Mouse (Mus musculus) T-helper 17 cell (primary cell): ENCODE data around the gene 1110002E22Rik.

Experiments
- in situ Hi-C, 2 experiments: fragments of 300-600 bp; cut with MboI, MseI; formaldehyde crosslinking; loops; 1 replicate in 1 of 2; 2 replicates in 1 of 2; pipeline ENCODE4 v1.15.1; 2025; ENCODE audit warnings: high pct_unique_total_duplicates in 2 of 2

Gene 1110002E22Rik

DNA sequence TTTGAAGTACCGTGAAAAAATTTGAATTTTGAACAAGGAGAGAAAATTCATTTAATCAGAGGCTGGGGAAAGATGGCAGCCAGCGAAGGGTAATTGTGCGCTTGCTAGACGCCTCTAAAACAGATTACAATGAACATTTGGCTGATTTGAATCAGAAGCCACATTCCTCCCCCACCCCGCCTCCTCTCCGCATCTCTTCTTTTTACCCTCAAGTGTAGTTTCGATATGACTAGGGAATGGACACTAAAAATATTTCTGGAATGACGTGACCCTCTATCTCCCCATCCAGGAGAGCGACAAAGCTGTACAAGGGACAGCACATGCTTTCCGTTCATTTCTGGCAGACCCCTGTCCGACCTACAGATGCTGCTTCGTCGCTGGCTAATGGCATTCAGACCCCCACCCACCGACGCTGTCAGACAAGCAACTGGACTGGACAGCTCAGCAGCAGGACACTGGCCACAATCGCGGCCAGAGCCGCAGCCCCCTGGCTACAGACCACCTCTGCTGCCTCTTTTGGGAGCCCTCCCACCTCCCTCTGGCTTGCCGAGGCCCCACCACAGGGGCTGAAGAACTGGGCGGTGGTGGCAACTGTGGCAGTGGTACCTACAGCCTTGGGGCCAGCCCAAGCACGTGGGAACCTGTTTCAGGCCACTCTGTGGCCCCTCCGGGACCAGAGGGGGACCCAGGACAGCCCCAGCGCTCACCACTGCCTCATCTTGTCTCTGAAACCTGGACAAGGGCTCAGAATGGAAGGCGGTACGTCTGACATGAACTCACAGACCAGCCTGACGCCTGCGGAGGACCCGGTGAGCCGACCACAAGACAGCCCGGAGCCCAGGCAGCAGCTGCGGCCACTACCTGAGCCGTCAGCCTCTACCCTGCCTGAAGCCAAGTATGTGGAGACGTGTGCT is at the start of gene 1110002E22Rik:
Gene 1110002E22Rik, plus strand, starts transcription at position 321 of the 914 bp plus-strand sequence.
- in situ Hi-C loops, result no loop called here

DNA sequence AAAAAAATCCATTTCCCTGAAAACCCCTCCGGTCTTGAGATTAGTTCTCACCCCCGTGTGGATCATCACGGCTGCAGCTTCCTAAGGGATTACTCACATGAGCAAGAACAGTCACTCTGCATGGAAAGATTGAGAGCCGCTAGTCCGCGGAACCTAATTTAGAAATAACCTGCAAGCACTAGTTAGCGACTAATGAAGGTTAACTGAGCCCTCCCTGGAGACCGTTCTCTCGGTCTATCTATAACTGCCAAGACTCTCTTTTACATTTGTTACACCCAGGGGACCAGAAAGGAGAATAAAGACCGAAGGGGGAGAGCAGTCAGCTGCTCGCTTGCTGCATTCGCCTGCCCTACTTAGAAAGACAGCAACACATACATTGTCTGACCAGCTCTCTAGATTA is 48.0 kb upstream of the 1110002E22Rik start:
- in situ Hi-C loops, result loop anchor here in 1 of 2 experiments (5.0 kb wide), 1 partner anchor 95 kb away; no protein-coding TSS in a partner anchor

DNA sequence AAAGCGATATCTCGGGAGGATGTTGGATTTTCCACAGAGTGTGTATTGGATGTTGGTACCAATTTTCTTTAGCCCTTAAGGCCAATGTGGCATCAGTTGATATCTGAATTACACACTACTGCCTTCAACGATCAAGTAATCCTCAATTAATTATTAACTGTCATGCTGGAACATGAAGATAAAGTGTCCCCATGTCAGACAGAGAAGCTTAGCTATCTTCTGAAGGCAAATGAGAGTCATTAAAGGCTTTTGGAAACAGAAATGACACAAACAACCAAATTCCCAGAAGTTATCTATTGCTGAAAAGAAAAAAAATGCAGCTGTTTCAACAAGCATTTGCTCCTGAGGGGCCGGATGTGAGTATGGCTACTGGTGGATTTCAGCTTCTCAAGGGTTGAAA is 42.8 kb upstream of the 1110002E22Rik start:
- in situ Hi-C loops, result loop anchor here in 1 of 2 experiments (10.0 kb wide), 1 partner anchor 1087 kb away; no protein-coding TSS in a partner anchor

DNA sequence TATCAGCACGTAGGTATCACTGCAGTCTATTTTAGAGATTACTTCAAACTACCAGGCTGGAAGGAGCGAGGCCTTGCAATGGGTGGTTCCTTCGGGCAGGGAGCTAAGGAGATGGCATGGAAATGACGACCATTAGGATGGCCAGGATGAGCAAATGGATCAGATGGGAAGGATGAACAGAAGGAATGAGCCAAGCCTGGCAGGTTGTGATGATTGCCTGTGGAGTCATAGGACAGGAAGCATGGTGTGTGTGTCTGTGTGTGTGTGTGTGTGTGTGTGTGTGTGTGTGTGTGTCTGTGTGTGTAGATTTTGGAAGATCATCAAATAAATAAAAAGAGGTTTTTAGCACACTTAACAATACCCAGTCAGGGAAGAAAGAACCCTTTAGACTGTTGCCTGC is 42.2 kb upstream of the 1110002E22Rik start:
- in situ Hi-C loops, result loop anchor here in 1 of 2 experiments (10.0 kb wide), 1 partner anchor 1088 kb away; no protein-coding TSS in a partner anchor

DNA sequence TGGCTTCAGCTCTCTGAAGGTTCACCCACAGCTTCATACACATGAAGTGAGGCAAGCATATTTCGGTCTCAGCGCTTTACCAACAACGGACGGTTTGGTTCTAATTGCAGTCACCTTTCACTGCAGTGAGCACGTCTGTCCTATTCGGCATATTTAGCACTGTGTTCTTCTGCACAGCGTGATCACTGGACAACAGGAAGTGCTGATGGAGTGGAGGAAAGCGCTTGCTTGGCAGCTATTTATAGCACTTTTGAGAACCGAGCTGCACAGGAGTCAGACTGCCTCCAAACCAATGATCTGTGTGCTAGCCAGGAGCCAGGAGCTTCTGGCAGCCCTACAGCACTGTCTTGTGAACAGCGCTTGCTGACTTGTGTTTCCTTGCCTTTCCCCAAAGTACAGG is 38.6 kb upstream of the 1110002E22Rik start:
- in situ Hi-C loops, result loop anchor here in 1 of 2 experiments (10.0 kb wide), 1 partner anchor 1091 kb away; no protein-coding TSS in a partner anchor

DNA sequence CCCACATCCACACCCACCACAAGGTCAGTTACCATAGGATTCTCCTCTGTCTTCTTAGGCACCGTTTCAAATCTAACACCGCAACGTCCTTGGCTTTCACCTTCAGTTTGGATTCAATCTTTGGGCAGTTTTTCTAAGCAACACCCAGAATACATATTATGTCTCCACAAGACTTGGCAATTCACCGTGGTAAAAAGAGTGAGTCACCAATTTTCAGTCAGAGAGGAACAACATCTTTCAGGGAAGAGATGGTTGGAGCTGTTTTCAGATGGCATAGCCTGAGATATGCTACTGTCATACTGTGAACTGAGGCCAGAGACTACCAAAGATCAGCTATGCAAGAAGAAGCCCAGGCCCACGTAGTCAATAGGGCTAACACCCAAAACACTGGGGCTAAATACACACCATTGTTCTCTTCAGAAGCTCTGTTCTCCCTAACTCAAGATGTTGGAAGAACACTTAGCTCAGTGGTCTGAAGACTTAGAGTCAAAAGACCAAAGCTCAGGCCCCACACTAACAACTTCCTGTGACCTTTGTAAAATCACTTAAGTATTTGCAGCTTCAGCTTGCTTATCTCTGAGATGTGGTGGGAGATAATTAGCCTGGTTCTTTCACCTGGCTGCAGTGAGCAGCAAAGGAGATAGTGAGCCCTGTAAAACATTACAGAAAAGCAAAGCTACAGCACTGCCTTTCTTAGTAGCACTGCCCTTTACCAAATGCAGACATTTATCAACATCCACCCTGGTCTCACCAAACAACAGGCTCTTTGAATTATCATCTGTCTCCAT is 37.1 kb upstream of the 1110002E22Rik start:
- in situ Hi-C loops, result loop anchor here in 1 of 2 experiments (10.0 kb wide), 1 partner anchor 1093 kb away; no protein-coding TSS in a partner anchor

GRCm38 (mm10) chr3:138029351-138029750 is 35.5 kb upstream of the 1110002E22Rik start:
- in situ Hi-C loops, result loop anchor here in 1 of 2 experiments (10.0 kb wide), 1 partner anchor 1095 kb away; no protein-coding TSS in a partner anchor

GRCm38 (mm10) chr3:138030563-138030962 is 34.3 kb upstream of the 1110002E22Rik start:
- in situ Hi-C loops, result no loop called here

DNA sequence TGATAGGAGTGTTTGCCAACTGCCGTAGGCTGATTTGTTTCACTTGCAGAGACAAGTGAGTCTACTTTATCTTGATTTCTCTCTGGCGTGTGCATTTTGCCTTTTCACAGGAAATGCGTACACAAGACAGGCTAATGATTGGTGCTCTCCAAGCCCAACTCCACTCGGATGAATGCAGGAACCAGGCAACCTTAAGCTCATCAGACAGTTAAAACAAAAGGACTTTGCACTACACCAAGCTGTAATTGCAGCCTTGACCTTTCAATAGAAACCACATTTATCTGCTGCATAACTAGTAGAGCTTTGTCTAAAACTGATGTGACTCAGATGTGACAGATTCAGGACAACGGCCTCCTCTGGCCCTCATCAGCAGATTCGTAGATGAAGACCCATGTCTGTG is 30.9 kb upstream of the 1110002E22Rik start:
- in situ Hi-C loops, result no loop called here

- in situ Hi-C loops, result loop anchor here in 1 of 2 experiments (10.0 kb wide), 1 partner anchor 416 kb away; the partner anchor contains the start of gene Ddit4l
Observed at GRCm38 (mm10) chr3:138040938-138041337, 23.9 kb upstream of the 1110002E22Rik start.

DNA sequence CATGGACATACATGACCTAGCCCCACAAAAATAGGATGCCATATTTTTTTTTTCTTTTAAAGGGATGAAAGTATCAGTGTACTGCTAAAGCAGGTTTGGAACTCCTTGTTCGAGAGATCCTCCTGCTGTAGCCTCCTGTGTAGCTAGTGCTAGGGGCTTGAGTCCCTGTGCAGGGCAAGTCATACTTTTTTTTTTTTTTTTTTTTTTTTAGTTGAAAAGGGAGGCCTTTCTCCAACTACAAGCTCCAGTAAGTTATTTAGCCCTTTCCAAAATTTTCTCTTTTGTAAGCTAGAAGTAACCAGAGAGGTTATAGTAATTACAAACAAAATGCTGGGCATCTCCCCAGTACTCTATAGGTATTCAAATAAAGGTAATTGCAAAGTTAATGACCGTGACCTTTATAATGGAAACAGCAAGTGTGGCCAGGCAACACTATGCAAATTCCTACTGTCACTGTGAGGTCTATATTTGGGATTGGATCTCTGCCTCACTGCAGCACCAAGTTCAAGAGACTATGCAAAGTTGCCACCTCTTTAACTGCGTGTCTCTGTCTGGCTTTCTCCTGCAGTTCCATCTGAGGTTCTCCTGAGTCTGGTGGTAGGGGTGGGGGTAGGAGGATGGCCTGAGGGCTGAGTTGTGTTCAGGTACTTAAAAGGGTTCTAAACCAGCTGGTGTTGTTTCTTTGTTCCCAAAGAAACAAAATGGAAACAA is 23.1 kb upstream of the 1110002E22Rik start:
- in situ Hi-C loops, result loop anchor here in 1 of 2 experiments (10.0 kb wide), 1 partner anchor 417 kb away; the partner anchor contains the start of gene Ddit4l

GRCm38 (mm10) chr3:138043316-138043715 is 21.5 kb upstream of the 1110002E22Rik start:
- in situ Hi-C loops, result loop anchor here in 1 of 2 experiments (10.0 kb wide), 1 partner anchor 419 kb away; the partner anchor contains the start of gene Ddit4l

GRCm38 (mm10) chr3:138049555-138049954 is 15.3 kb upstream of the 1110002E22Rik start:
- in situ Hi-C loops, result loop anchor here in 1 of 2 experiments (10.0 kb wide), 1 partner anchor 425 kb away; the partner anchor contains the start of gene Ddit4l

DNA sequence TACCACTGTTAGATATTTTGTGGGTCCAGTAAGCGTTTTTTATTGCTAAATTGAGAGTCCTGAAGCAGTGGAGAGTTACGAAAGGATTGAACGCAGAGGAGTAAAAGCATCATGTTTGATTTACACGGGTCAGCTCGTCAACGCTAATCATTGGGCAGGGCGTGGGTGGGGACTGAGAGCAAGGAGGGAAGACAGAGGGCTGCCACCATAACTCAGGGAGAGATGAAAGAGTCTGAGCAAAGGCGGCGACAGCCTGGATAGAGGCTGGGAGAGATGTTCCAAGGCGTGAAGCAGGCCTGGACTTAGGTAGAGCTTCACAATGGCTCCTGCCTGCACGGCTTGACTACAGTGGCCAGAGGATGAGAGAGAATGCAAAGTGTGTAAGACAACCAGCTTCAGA is 14.1 kb upstream of the 1110002E22Rik start:
- in situ Hi-C loops, result no loop called here

GRCm38 (mm10) chr3:138051431-138051830 is 13.4 kb upstream of the 1110002E22Rik start:
- in situ Hi-C loops, result no loop called here

DNA sequence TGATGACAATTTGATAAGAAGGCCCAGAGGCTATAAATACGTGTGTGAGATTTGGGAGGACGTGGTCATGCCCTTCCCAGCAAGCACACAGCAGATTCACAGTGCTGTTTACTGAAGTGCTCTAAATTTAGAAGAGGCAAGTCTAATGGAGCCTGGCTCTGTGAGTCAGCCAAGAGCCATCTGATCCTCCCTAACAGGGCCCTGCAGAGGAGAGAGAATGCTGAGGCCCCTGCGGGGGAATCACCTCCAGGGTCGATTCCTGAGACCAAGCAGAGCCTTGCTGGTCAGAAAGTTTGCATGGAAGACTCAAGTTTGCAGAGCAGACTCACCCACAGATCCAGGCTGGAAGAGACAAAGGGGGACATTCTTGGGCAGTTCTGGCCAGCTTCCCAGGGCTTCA is 10.9 kb upstream of the 1110002E22Rik start:
- in situ Hi-C loops, result no loop called here

DNA sequence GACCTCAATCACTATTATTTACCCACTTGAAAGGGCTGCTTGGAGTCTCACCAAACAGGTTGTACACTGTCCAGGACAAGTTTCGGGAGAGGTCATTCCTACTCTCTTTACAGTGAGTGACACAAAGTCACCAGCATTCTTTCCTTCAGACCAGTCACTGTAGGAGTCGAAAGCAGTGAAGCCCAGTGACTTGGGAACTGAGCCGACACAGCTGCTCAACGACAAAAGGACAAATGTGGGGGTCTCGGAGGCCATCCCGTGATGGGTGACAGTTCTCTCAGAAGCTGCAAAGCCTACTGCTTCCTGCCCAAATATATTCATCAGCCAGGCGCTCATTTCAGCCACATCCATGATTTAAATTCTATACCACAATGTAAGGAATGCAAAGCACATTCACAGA is 7.9 kb upstream of the 1110002E22Rik start:
- in situ Hi-C loops, result no loop called here

GRCm38 (mm10) chr3:138058226-138058625 is 6.6 kb upstream of the 1110002E22Rik start:
- in situ Hi-C loops, result no loop called here

- in situ Hi-C loops, result no loop called here
Observed at GRCm38 (mm10) chr3:138060429-138060828, 4.4 kb upstream of the 1110002E22Rik start.

DNA sequence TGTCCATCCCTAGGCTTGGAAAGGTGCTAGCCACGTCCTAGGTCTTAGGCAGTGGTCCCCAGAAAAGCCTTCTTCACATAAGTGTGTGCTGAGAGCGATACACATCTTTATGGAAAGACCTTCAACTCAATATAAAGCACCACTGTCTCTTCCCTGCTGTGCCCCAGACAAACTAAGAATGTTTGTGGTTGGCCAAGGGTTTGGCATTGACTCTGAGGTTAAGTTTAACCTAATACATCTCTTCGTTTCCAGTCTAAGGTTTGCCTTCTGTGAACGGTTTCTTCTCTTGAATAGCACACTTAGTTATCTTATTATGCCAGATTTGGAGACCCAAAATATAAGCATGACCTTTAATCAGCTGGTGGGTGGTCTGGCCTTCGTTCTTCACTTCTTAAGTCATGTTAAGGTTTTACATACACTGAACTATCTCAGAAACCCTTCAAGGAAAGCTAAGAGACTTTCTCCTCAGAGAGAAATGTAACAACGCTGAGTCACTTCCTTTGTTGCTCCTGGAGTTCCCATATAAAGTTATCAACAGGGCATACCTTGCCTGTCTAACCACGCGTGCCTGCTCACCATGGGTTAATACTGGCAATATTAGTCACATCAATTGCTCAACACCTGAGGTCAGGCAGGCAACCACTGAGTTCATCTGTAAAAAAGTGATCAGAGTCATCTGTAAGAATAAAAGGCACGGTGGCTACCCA is 3.5 kb upstream of the 1110002E22Rik start:
- in situ Hi-C loops, result no loop called here
